Mouse (Mus musculus): ENCODE measurements around the gene Ybx1. TPM values are rescaled to one million over a fixed set of nuclear protein-coding genes. Genes with fewer than 3 reads are reported as not detected.

Gene Ybx1
- polyA plus RNA-seq (2012; rRNA removed), result 202 and 242 TPM in 2 replicates

GRCm38 (mm10) chr4:119294415-119295133, at the start of gene Ybx1:
Gene Ybx1 (minus strand): TSS chr4:119294604.
- under 1% methylated on average over 57 of the region's 61 CpGs for WGBS
- Histone ChIP-seq H3K36me3 (ENCODE audit: control insufficient read depth, insufficient read depth, low read length) (peaks cover 2% of the 10 kb centered on the region), H3K27ac (ENCODE audit: insufficient read depth, low read depth, low read length) (peak within 1 kb of the TSS; percentile 75), H3K4me3 (ENCODE audit: low read depth, low read length) (peak within 1 kb of the TSS; percentile 98), H3K27me3 (ENCODE audit: control insufficient read depth, insufficient read depth, low read length) (no peaks in the 10 kb centered on the region), H3K4me1 (ENCODE audit: control insufficient read depth, insufficient read depth, insufficient read length, low read length) (peaks cover 3% of the 10 kb centered on the region; the same call in 1 of the 2 replicates)
- TF ChIP-seq CTCF (IDR thresholded peaks at IDR 0.05; ENCODE audit: extremely low read depth, insufficient read length, insufficient replicate concordance, low read depth, low read length) (no peak), POLR2A (IDR thresholded peaks at IDR 0.05; ENCODE audit: low read depth, low read length) (peak; percentile 67)

- H3K36me3 ChIP-seq (ENCODE audit: control insufficient read depth, insufficient read depth, low read length), result no peaks in the 10 kb centered on the region
- 5% methylated on average over 10 of the region's 10 CpGs for WGBS
- no peak overlapping the region for H3K4me3 ChIP-seq (ENCODE audit: low read depth, low read length)
- TF ChIP-seq POLR2A (IDR thresholded peaks at IDR 0.05; ENCODE audit: low read depth, low read length) (no peak), CTCF (IDR thresholded peaks at IDR 0.05; ENCODE audit: extremely low read depth, insufficient read length, insufficient replicate concordance, low read depth, low read length) (peak; percentile 54; the same call in 1 of the 2 replicates)
- H3K27me3 ChIP-seq (ENCODE audit: control insufficient read depth, insufficient read depth, low read length), result no peaks in the 10 kb centered on the region
- H3K4me1 ChIP-seq (ENCODE audit: control insufficient read depth, insufficient read depth, insufficient read length, low read length), result no peaks in the 10 kb centered on the region
- no peak overlapping the region for H3K27ac ChIP-seq (ENCODE audit: insufficient read depth, low read depth, low read length)
These were observed 44.5 kb upstream of the Ybx1 start for GRCm38 (mm10) chr4:119338861-119339361.

DNA sequence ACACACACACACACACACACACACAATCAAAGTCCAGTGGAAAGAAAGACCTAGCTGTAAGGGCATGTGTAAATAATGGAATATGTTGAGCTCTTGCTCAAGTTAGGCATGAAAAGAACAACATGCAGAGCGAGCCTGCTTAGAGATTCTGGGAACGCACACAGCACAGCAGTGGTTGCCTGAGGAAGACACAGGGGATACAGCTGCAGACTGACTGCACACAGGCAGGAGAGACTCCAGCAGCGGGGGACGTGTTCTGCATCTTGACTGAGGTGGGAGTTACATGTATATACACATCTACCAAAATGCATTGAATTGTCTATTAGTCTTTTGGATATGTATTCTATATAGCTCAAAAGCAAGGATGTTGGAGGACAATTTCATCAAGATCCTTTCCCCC, 44.0 kb upstream of the Ybx1 start:
- Histone ChIP-seq H3K27ac (ENCODE audit: insufficient read depth, low read depth, low read length) (no peak overlapping the region), H3K27me3 (ENCODE audit: control insufficient read depth, insufficient read depth, low read length) (no peaks in the 10 kb centered on the region), H3K4me3 (ENCODE audit: low read depth, low read length) (no peak overlapping the region), H3K36me3 (ENCODE audit: control insufficient read depth, insufficient read depth, low read length) (no peaks in the 10 kb centered on the region), H3K4me1 (ENCODE audit: control insufficient read depth, insufficient read depth, insufficient read length, low read length) (no peaks in the 10 kb centered on the region)
- TF ChIP-seq CTCF (IDR thresholded peaks at IDR 0.05; ENCODE audit: extremely low read depth, insufficient read length, insufficient replicate concordance, low read depth, low read length) (no peak), POLR2A (IDR thresholded peaks at IDR 0.05; ENCODE audit: low read depth, low read length) (no peak)
- WGBS, result 86% methylated on average over 4 of the region's 4 CpGs

DNA sequence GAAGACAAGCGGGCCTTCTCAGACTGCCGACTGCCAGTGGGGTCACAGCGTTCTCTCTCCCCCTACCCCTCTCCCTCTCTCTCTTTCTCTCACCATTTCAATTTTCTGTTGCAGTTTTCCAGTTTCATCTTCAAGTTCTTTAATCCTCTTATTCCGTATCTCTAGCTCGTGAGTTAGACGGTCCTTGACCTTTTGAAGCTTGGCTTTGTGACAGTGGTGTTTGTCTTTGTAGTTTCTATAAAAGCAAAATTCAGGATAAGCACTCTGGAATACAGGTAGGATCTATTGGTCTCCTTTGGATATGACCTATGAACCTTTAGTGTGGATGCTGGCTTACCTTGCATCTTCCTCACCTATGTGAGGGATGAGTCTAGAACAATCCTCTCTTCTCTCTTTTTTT, 39.1 kb upstream of the Ybx1 start:
- TF ChIP-seq POLR2A (IDR thresholded peaks at IDR 0.05; ENCODE audit: low read depth, low read length) (no peak), CTCF (IDR thresholded peaks at IDR 0.05; ENCODE audit: extremely low read depth, insufficient read length, insufficient replicate concordance, low read depth, low read length) (no peak)
- Histone ChIP-seq H3K27me3 (ENCODE audit: control insufficient read depth, insufficient read depth, low read length) (no peaks in the 10 kb centered on the region), H3K36me3 (ENCODE audit: control insufficient read depth, insufficient read depth, low read length) (no peaks in the 10 kb centered on the region), H3K27ac (ENCODE audit: insufficient read depth, low read depth, low read length) (no peak overlapping the region), H3K4me1 (ENCODE audit: control insufficient read depth, insufficient read depth, insufficient read length, low read length) (no peaks in the 10 kb centered on the region), H3K4me3 (ENCODE audit: low read depth, low read length) (no peak overlapping the region)
- 78% methylated on average over 6 of the region's 6 CpGs for WGBS

DNA sequence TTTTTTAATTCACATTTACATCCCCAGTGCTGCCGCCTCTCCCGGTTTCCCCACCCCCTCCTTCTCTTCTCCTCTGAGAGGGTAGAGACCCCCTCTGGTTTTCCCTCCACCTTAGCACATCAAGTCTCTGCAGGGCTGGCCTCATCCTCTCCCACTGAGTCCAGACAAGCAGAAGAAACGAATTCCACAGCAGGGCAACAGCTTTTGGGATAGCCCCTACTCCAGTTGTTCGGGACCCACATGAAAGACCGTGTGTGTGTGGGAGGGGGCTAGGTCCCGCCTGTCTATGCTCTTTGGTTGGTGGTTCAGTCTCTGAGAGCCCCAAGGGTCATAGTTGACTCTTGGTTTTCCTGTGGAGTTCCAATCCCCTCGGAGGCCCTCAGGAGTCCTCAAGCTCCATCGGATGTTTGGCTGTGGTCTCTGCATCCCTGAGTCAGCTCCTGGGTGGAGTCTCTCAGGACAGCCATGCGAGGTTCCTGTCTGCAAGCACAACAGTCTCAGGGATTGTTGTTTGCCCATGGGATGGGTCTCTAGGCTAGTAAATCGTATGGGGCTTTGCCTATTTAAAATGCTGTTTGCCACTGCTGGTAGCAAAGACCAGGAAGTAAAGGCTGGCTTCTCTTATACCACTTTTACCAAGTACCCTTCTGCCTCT, 26.6 kb upstream of the Ybx1 start:
- 30% methylated on average over 10 of the region's 10 CpGs for WGBS
- peak overlapping the region; percentile 80 for H3K4me3 ChIP-seq (ENCODE audit: low read depth, low read length)
- H3K27me3 ChIP-seq (ENCODE audit: control insufficient read depth, insufficient read depth, low read length), result no peaks in the 10 kb centered on the region
- TF ChIP-seq POLR2A (IDR thresholded peaks at IDR 0.05; ENCODE audit: low read depth, low read length) (no peak), CTCF (IDR thresholded peaks at IDR 0.05; ENCODE audit: extremely low read depth, insufficient read length, insufficient replicate concordance, low read depth, low read length) (no peak)
- peaks cover 9% of the 10 kb centered on the region for H3K36me3 ChIP-seq (ENCODE audit: control insufficient read depth, insufficient read depth, low read length)
- H3K27ac ChIP-seq (ENCODE audit: insufficient read depth, low read depth, low read length), result no peak overlapping the region
- peaks cover 7% of the 10 kb centered on the region; the same call in 1 of the 2 replicates for H3K4me1 ChIP-seq (ENCODE audit: control insufficient read depth, insufficient read depth, insufficient read length, low read length)

- peaks cover 7% of the 10 kb centered on the region; the same call in 1 of the 2 replicates for H3K4me1 ChIP-seq (ENCODE audit: control insufficient read depth, insufficient read depth, insufficient read length, low read length)
- TF ChIP-seq POLR2A (IDR thresholded peaks at IDR 0.05; ENCODE audit: low read depth, low read length), result peak; percentile 69
- TF ChIP-seq CTCF (IDR thresholded peaks at IDR 0.05; ENCODE audit: extremely low read depth, insufficient read length, insufficient replicate concordance, low read depth, low read length), result no peak
- WGBS, result under 1% methylated on average over 44 of the region's 44 CpGs
- peak within 1 kb of the TSS; percentile 80 for H3K4me3 ChIP-seq (ENCODE audit: low read depth, low read length)
- no peaks in the 10 kb centered on the region for H3K27me3 ChIP-seq (ENCODE audit: control insufficient read depth, insufficient read depth, low read length)
- H3K36me3 ChIP-seq (ENCODE audit: control insufficient read depth, insufficient read depth, low read length), result peaks cover 16% of the 10 kb centered on the region
- H3K27ac ChIP-seq (ENCODE audit: insufficient read depth, low read depth, low read length), result peak within 1 kb of the TSS; percentile 38; the same call in 1 of the 2 replicates
These were observed 25.9 kb upstream of the Ybx1 start, which contains the start of gene Ppih for GRCm38 (mm10) chr4:119320131-119320830. Gene Ppih (minus strand): TSS chr4:119320546.

All from small intestine, adult 2 months (tissue).